In the genomic region with DNA sequence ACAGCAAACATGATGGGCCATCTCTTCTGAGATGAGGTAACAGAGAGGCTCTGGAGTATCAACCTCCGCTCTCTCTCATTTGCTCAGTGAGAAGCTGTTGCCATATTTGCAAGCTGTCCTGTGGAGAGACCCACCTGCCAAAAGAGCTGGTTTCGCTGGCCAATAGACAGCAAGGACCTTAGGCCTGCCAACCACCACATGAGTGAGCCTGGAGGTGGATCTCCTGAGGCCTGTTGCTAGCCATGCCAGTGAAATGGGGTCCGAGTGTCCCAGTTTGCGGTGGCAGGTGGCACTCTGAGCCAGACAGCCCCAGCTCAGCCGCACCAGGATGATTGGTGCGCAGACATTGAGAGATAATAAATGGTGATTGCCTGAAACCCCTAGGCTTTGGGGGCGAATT, we compare ENCODE assay signal across 12 mouse cellular contexts.
"Had no signal": no experiment of that assay in that cellular context is flagged by ENCODE, and none has a peak within 500 bp of the region (broad histone marks: within the 10 kb centered on the region; RNA-seq: fewer than 3 reads in every experiment).

No protein-coding gene starts in this region.

- H3K9ac ChIP-seq: kidney, embryonic 15.5 days; limb, embryonic 12.5 days; liver, embryonic 14.5 days; midbrain, embryonic 13.5 days; neural tube, embryonic 12.5 days had no signal

- H3K9me3 ChIP-seq: kidney, embryonic 15.5 days; limb, embryonic 12.5 days; midbrain, embryonic 13.5 days; neural tube, embryonic 12.5 days had no signal

- H3K4me2 ChIP-seq: kidney, embryonic 15.5 days; limb, embryonic 12.5 days; midbrain, embryonic 13.5 days; neural tube, embryonic 12.5 days had no signal

- H3K36me3 ChIP-seq: kidney, embryonic 15.5 days; limb, embryonic 12.5 days; midbrain, embryonic 13.5 days; neural tube, embryonic 12.5 days had no signal

- DNase-seq: kidney, postnatal 14 days; liver; lung, adult 18-20 months; lung, postnatal 36 days; right cerebral cortex, postnatal 4 days; spleen, adult 18-20 months; thymus, postnatal 4 days had no signal

- H3K27ac ChIP-seq: kidney, embryonic 15.5 days; limb, embryonic 12.5 days; liver, embryonic 14.5 days; midbrain, embryonic 13.5 days; neural tube, embryonic 12.5 days had no signal

- H3K4me1 ChIP-seq: kidney, embryonic 15.5 days; midbrain, embryonic 13.5 days; neural tube, embryonic 12.5 days had no signal

- H3K4me3 ChIP-seq: kidney, embryonic 15.5 days; limb, embryonic 12.5 days; midbrain, embryonic 13.5 days; neural tube, embryonic 12.5 days had no signal

- ATAC-seq: midbrain, embryonic 13.5 days had no signal

- H3K27me3 ChIP-seq: kidney, embryonic 15.5 days; limb, embryonic 12.5 days; midbrain, embryonic 13.5 days; neural tube, embryonic 12.5 days had no signal
